Mouse (Mus musculus): Measurements from ENCODE around the gene Pmp22. TPM values are rescaled to one million over a fixed set of nuclear protein-coding genes. Genes with fewer than 3 reads are reported as not detected.
A peak's percentile ranks its signal among the peaks of the same experiment; 100 is the strongest.

Pmp22 gene
- total RNA-seq, 2 experiments from 2014 or later = 92.1 to 338 TPM

DNA sequence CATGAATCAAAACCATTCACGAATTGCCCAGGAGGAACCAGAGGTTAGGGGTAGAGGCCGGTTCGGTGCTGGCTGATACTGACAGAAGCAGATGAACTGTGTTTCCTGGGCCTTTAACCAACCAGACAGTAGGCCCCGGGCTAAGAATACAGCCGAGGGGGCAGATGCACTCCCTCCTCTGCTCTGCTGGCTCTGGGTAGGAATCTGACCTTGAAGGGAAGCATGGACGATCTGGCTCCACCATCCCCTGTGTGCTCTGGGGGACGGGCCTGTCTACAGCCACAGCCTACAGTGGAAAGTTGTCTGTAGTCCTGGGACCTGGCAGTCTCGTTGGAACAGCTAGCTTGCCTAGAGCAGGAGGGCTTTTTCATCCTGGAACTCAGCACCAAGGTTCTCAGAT, 14.7 kb downstream of the Pmp22 start:
- DNase-seq = peak; percentile 47
- intact Hi-C loops (cut with DNase I; ENCODE audit: low total_unique reads) = no loop called here

DNA sequence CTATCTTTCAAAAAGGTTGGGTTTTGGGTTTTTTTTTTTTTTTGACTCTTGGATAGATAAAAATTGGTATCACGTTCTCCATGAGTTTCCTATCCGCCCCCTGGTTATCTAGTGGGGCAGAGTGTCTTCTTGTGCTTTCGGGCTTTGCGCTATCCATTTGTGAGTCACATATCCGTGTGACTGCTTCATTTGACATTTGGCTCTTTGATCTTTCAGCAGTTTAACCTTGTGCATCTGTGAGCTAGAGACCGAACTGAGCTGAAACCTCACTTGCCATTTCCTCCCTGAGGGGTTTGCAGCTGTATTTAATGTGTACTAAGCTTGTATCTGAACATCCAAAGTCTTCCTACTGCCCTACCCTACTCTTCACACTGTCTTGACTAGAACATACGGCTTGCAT, 17.8 kb downstream of the Pmp22 start:
- no peak for DNase-seq
- intact Hi-C loops (cut with DNase I; ENCODE audit: low total_unique reads) = no loop called here

DNA sequence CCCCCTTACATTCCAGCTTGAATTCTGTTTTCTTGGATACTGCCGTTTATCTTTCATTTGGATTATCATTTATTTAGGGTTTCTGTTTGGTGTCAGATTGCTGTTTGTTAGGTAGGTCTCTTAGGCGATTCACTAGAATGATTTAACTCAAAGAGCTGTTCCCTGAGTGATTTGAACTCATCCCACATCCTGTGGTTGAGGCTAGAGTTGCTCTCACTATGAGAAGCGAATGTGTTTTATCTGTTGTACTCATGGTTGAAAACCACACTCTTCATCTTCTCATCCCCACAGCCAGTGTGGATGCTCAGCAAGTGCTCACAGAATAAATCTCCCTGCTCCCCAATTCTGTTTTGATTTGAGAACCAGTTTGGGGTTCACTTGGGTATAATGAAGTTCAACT, 19.5 kb downstream of the Pmp22 start:
- DNase-seq = no peak
- intact Hi-C loops (cut with DNase I; ENCODE audit: low total_unique reads) = no loop called here

DNA sequence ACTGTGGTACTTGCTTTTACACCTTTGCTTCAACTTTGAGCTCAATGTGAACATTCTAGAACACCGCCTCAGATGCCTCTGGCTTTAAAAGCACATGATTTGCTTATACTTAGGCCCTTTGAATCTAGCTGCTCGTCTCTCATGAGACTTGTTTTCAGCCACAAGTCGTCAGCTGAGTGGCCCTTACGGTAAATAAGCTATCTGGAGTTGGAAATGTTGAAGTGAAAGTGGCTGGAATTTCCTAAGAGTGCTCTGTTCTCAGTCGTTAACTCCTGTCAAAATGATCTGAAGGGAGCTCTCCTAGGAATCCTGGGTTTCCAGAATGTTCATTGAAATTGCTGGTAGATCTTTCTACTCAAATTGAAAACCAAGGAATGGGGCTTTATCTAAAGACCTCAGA, 23.1 kb downstream of the Pmp22 start:
- intact Hi-C loops (cut with DNase I; ENCODE audit: low total_unique reads) = no loop called here
- DNase-seq = no peak

DNA sequence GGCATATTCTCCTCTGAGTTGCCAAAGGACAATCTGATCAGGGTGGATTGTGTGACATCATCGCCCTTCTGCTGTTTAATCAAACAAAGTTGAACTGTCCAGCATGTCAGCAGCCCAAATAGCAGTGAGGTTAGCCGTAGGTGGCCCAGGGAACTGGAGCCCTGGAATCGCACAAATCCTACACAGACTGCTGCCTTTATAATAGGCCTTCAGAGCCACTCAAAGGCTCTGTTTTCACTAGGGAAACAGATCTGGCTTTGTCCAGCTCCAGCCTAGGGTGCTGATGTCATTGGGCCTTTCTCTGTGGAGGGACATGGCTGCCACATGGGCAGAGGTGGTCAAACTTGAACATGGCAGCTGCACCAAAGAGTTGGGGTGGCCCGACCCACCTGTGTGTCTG, 28.3 kb downstream of the Pmp22 start:
- no peak for DNase-seq
- intact Hi-C loops (cut with DNase I; ENCODE audit: low total_unique reads) = no loop called here

DNA sequence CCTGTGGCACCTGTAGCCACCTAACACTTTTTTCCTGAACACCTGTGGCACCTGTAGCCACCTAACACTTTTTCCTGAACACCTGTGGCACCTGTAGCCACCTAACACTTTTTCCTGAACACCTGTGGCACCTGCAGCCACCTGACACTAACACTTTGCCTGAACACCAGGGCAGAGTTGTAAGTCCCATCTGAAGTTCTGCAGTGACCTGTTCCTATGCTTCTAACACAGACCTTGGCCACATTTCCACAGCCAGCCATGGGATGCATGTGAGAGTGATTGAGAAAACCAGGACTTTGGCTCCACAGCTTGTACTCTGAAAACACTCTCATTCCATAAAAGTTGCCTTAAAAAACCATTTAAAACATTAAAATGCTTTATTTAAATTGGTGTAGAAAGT, 32.1 kb downstream of the Pmp22 start:
- intact Hi-C loops (cut with DNase I; ENCODE audit: low total_unique reads) = loop anchor here (5.0 kb wide), 1 partner anchor 254 kb away; no protein-coding TSS in a partner anchor
- no peak for DNase-seq

DNA sequence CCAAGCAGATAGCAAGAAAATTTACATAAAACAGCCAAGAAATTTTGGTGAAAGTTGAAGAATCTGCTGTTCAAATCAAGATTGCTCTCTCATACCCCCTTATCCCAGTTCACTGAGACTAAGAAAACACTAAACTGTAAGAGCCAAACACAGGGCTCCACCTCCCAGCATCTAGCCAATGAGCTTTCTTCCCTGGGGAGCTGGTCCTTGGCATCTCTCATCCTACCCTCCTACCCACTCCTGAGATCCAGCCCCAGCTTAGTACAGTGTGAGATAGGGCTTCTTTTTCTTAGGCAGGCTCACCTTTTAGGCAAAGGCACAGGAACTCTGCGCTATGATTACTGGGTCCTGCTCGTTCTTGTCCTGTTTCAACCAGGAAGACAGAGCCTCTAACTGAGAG, 34.0 kb downstream of the Pmp22 start:
- no peak for DNase-seq
- intact Hi-C loops (cut with DNase I; ENCODE audit: low total_unique reads) = loop anchor here (5.0 kb wide), 1 partner anchor 256 kb away; no protein-coding TSS in a partner anchor

DNA sequence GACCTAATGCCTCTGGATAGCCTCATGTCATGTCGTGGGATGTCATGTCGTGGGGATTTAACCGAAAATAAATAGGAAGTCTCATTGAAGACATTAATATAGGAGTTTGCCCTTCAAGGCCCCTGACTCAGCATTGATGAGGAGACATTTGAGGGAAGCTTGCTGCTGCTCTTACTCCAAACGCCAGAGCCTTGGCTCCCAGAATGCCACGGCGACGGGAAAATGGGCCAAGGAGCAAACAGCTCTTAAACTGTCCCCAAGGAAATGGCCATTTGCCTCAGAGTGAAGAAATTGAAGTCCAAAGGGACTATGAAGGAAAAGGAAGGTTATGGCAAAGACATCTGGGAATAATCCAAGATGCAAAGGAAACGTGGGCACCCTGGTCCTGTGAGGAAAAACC, 34.8 kb downstream of the Pmp22 start:
- intact Hi-C loops (cut with DNase I; ENCODE audit: low total_unique reads) = loop anchor here (5.0 kb wide), 1 partner anchor 256 kb away; no protein-coding TSS in a partner anchor
- DNase-seq = no peak

DNA sequence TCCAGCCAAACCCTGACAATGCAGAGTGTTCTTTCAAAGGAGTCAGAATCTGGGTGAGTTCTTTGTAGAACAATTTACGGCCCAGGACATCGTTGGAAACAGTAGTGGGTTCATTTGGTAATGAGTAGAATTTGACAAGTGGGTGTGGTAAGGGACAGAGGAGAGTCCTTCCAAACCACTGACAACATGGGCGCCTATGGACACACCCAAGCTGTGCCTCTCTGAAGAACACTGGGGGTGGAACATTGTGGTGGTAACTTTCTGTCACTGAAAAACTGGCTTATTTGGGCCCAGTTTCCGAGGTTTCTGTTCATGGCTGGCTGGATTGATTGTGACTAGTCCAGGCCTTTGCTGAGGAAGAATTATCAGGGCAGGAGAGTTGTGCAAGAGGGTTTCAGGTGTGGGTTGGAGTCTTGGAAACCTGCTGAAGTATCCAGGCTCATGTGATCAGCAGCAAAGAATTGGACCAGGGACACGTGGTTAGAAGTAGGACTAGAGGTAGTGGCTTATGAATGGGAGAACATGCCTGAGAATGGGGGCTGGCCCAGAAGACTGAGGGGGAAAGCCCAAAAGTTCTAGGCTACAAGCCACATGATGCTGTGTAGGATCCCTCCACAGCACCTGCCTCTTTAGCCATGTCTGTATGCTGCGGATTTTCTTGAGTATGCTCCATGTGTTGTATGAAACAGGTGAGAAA, 35.4 kb downstream of the Pmp22 start:
- DNase-seq = no peak
- intact Hi-C loops (cut with DNase I; ENCODE audit: low total_unique reads) = loop anchor here (5.0 kb wide), 1 partner anchor 257 kb away; no protein-coding TSS in a partner anchor

DNA sequence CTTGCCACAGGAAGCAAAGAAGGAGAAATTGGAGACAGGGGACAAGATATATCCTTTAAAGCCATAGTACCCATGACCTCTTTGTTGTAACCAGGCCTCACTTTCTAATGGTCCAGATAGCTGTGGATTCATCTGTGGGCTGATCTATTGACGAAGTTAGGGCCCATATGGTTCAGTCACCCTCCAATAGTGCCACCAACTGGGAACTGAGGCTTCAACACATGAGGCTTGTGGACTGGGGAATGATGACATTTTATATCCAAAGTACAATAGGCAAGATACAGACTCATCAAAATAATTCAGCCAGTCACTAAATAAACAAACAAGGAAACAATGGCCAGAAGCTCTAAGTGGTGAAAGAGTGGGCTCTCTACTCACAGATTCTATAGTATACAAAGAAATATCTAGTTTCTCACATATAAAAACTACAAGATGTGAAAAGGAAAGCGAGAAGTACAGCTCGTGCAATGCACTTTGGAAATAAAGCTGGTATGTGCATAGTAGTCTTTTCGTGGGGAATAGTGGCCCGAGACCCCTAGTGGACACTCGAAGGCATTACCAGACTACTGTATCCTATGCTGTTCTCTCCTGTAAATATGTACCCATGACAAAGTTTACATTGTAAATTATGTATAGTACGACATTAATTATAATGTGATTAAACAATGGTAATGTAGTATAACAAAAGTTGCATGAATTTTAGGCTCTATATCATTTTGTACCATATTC, 36.1 kb downstream of the Pmp22 start:
- intact Hi-C loops (cut with DNase I; ENCODE audit: low total_unique reads) = loop anchor here (5.0 kb wide), 1 partner anchor 258 kb away; no protein-coding TSS in a partner anchor
- DNase-seq = no peak

DNA sequence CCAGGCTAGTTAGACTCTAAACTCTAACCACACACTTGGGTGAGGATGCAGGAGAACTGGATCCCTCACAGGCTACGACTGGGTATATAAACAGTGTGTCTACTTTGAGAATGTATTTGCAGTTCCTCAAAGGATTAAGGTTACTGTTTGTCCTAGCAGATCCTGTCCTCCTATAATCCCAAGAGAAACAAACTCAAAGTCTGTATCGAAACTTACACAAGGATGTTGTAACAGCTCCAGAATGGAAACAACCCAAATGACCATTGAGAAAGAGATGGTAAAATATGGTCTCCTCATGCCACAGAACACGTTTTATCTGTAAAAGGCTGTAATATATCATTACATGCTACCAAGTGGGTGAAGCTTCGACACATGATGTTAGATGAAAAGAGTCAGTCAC, 39.0 kb downstream of the Pmp22 start:
- intact Hi-C loops (cut with DNase I; ENCODE audit: low total_unique reads) = no loop called here
- no peak for DNase-seq

DNA sequence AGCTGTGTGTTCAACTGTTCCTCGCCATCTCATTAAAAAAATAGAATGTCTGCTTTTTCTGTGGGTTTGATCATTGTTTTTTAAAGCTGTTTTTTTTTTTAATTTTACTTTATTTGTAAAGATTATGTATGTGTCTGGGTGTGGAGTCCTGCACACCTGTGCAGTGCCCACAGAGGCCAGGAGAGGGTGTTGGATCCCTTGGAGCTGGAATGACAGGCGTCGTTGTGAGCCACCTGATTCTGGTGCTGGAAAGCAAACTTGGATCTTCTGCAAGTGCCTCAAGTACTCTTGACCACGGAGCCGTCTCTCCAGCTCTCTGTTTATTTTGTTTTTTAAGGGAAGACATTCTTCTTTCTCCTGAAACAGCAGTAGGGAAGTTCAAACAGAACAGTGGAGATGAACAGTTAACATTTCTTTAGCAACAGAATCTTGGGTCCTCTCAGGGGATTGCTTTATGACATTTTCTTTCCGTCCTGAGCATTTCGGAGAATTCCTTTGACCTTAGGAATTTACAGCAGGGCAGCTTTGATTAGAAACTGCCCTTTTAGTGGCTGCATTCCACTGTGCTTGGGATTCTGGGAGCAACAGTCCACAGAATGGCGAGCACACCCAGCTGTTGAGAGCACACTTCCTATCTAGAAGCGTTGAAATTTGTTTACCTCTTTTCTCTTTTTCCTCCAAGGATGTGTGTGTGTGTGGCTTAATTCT, 39.9 kb downstream of the Pmp22 start:
- DNase-seq = no peak
- intact Hi-C loops (cut with DNase I; ENCODE audit: low total_unique reads) = no loop called here

DNA sequence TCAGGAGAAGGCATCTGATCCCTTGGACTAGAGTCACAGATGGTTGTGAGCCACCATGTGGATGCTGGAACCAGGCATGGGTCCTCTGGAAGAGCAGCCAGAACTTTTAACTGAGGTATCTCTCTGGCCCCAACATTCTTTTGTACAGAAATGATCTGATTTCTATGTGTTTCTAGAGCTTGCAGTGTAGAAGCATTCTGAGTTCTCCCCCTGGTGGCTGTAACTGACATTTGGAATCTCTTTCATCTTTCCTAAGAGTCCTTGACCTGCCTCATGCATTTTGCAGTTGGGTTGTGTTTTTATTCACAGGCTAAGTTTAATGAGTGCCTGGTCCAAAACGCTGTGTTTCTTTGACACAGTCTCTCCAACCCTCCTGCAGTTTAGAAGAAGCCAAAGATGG, 43.2 kb downstream of the Pmp22 start:
- intact Hi-C loops (cut with DNase I; ENCODE audit: low total_unique reads) = no loop called here
- no peak for DNase-seq

DNA sequence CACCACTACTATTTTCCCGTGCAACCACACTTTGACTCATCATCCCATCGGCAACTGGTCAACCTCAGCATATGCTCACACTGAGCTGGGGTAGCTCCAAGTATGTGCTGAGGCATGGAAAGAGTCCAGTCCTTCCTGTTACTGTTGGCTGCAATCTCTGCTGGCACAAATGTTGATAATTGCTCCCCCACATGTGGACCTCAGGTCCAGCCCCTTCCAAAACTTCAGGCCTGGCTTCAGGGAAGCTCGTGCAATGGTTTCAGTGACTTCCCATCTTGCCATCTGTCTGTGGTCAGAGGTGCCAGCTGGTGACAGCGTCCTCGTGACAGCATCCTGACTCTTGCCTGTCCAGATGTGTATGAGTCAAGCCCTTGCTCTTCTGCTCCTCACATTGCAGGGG, 44.8 kb downstream of the Pmp22 start:
- peak; percentile 36 for DNase-seq
- intact Hi-C loops (cut with DNase I; ENCODE audit: low total_unique reads) = no loop called here

DNA sequence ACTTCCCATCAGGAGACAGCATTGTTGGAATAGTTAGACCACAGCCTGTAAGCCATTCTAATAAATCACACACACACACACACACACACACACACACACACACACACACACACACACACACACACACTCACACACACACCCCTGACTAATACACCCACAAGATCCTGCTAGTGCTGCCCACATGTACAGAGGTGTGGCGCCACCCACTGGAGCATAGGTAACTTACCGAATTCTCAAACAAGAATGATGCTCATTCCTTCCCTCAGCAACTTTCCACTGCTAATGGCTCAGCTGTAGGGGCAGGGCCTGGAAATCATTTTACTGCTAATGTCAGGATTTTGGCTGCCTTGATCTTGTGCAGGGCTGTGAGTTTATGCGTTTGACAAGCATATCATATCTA, 46.5 kb downstream of the Pmp22 start:
- no peak for DNase-seq
- intact Hi-C loops (cut with DNase I; ENCODE audit: low total_unique reads) = no loop called here

DNA sequence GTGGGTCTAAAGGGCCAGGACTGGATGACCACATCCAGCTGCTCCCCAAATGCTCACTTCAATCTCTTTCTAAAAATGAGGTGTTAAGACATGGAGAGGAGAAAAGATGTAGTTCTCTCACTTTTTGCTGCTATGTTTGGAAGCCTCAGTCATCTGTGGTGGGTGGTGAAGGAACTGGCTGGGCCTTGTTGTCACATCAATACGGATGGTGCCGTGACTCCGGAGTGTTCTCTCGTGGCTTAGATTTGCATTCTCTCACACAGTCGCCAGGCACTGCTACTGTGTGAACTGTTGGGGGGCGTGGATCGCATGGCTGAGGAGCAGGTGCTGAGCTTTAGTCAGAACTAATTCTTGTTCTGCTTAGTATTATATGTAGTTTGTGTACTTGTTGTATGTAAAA, 47.6 kb downstream of the Pmp22 start:
- intact Hi-C loops (cut with DNase I; ENCODE audit: low total_unique reads) = no loop called here

DNA sequence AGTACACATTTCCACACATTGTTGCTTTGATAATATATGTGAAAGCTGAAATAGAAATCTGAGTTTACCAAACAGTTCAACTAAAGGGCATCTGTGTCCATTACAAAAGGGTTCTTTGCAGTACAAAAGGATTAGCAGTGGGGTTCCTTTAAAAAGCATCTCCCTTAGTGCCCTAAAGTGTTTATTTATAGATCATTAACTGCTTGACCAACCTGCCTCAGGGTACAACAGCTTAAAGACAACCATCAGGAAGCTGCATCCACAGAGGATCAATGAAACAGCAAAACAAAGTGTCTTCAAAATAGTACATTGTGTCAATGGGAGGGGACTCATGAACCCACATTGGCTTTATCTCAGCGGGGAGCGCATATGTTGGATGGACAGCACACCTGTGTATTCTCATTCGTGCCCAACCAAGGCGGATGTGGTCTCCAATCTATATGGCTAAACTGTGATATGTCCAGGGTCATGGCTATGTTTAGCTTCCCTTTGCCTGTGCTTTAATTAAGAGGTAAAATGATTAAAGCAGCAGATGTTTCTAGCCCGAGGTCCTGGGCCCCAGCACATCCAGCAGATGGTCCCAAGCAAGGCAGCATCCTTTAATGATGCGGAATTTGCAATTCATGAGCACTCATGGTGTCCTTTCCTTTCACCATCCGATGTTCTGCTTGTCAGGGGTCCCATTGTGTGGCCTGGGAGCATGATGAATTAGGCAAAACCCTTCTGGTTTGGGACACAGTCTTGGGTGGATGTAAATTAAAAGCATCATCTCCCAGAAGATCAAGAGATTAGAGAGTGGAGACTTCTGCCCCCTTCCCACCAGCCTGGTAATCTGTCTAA, 51.7 kb downstream of the Pmp22 start:
- intact Hi-C loops (cut with DNase I; ENCODE audit: low total_unique reads) = no loop called here
- no peak for DNase-seq

More for the DNA sequence above, 47.6 kb downstream of the Pmp22 start:
- DNase-seq = no peak

DNA sequence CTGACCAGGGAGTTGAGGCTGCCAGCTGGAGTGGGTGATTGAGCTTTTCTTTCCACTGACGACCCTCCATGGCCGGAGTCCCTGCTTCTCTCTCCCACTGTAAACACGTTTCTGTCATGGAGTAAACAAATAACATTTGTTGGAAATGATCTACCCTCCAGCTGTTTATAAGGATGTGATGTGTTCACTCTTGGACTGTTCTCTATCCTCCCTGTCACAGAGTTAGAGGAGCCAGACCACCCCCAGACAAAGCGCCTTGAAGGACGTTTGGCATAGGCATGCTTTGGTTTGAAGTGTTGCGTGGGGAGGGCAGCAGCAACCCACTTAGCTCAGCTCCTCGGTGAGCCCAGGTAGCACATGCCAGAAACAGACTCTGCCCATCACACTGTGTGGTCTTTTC, 60.0 kb downstream of the Pmp22 start:
- intact Hi-C loops (cut with DNase I; ENCODE audit: low total_unique reads) = no loop called here
- DNase-seq = no peak

DNA sequence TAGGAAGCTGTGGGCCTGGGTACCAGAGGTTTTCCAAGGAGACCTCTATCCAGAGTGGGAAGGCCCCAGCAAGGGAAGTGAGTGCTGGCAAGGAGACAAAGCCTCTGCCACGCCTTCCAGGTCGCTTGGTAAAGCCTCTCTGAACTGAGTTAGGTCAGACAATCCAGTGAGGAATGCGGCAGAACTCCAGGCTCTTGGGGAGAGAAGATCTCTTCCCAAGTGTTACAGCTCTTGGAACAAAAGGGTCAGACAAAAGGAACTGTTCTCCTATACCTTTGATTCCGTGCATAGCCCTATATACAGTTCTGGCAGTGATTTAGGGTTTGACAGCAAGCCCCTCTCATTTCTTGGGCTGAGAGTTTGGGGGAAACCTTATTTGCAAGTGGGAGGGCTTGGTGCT, 69.3 kb downstream of the Pmp22 start:
- no peak for DNase-seq

More for the DNA sequence above, 69.3 kb downstream of the Pmp22 start:
- intact Hi-C loops (cut with DNase I; ENCODE audit: low total_unique reads) = no loop called here

All from gastrocnemius, postnatal 14 days (tissue).